Mouse (Mus musculus) thymus, adult 18-20 months (tissue): ENCODE data around the gene Smim14.

Experiments used
- DNase-seq, 2 experiments: peaks; one replicate each; pipeline ENCODE4 v3.0.0; 2022; ENCODE audit warnings: mixed read lengths in 2 of 2

The Smim14 gene

DNA sequence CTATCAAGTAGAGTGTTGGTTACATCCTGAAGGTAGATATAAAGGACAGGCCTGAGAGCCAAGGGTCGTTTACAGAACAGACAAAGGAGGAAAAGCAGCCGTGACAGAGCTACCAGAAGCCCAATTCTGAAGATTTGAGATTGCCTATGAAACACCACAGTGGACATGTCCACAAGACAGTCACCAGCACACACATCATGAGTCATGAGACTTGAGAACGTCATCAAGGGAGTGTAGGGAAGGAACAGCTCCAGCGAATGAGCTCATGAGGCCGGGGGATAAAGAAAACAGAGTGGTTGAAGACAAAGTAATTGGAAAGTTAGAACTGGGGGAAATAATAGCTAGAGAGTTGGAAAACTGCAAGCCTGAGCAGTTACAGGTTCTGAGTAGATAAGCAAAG is 79.1 kb downstream of the Smim14 start:
- no peak for DNase-seq

DNA sequence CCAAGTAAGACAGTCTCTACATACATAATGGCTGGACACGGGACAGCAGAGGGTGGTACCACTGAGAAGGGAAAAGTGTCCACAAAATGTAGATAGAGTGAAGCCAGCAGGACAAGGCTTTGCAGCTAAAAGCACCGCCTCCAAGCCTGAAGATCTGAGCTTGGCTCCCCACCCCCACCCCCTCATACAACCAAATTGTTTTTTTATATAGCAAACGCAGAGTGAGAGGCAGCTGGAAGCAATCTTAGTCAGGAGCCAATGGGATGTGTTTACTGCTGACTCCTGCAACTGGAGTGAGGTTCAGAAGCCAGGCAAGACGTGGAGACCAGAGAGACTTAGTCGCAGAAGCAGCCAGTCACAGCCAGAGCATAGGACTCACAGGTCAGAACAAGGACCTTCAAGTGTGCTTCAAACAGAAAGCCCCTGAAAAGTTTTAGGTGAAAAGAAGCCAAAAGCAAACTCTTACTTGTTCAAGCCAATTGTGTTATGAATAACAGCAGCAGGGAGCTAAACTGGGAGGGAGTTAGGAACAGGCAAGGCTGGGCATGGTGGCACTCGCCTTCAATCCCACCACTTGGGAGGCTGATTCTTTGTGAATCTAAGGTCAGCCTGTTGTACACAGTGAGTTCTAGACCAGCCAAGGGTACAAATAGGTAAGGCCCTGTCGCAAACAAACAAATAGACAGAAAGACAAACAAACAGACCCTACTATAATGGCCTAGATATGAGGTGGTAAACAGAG is 79.7 kb downstream of the Smim14 start:
- no peak for DNase-seq

DNA sequence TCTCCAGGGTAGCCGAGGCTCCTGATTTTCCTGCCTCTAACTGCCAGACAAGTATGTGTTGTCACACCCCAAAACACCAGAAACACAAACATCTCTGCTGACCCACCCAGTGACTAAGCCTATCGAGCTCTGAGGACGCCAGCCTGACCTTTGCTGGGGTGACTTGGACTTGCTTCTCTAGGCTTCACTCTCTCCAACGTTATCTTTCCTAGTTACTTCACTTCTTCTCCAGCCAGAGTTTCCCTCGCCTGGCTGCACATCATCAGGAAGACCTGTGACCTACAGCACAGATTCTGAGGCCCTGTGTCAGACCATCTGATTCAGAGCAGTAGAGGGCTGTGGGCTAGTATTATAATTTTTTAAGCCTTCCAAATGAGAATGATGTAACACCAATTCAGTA is 82.2 kb downstream of the Smim14 start:
- DNase-seq = no peak

DNA sequence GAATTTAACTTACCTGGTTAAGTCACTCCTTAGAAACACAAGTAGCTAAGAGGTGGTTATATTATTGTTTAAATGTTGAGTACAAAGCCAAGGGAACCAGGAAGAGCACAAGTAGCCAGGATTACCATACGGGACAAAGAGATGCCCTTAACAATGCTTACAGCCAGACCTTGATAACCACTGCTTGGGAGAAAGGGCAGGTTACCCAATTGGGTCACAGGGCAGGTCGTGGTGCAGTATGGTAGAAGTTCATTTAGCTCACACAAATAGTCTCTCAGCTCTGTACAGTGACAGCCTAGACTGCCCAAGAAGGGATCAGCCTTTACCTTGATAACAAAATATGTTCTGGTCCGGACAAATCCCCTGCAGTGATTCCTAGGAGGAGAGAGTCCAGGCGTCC is 88.0 kb downstream of the Smim14 start:
- DNase-seq = no peak

DNA sequence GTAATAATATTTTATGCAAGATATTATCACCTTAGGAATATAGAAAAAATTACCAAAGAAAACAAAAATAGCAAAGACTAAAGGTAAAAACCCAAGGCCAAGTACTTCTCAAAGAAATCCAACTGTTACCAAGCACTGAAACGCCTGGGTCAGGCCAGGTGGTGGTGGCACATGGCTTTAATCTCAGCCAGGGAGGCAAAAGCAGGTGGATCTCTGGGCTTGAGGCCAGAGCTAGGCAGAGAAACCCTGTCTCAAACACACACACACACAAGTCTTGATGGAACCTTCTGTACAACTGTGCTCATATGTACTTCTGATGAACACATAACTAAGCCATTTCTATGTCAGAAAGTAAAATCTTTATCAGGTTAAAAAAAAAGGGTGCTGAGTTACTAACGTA is 89.2 kb downstream of the Smim14 start:
- DNase-seq = no peak

DNA sequence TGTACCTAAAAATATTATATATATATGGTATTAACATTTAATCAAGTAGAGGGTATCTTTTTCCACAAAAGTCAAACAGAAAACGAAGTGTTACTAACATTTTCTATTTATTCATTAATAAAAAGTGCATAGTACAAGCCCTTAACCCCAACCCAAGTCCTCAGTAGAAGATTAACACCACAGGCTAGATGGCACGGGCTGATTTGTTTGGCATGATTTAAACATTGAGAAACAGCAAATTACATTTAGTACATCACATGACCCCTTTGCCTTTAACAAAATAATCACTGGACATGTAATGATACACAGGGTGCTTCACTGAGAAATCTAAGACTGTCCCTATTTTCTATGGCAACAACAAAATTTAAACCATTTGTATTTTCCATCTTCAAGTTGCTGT is 90.2 kb downstream of the Smim14 start:
- DNase-seq = no peak

DNA sequence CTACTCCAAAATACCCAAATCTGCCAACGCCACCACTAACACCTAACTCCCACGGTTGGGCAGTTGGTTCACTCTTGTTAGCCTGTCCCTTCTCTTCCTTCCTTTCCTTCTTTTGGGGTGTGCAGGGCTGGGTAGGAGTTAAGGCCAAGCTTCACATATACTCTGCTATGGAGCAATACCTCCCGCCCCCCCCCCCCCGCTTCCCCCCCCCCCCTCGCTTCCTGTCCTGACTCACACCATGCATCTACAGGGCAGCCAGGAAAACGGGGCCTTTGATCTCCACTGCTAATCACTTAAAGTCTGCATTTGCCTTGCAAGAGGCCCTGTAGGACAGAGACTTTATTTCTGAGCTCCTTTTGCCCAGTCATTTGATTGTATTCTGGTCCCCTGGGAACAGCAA is 92.0 kb downstream of the Smim14 start:
- DNase-seq = no peak

DNA sequence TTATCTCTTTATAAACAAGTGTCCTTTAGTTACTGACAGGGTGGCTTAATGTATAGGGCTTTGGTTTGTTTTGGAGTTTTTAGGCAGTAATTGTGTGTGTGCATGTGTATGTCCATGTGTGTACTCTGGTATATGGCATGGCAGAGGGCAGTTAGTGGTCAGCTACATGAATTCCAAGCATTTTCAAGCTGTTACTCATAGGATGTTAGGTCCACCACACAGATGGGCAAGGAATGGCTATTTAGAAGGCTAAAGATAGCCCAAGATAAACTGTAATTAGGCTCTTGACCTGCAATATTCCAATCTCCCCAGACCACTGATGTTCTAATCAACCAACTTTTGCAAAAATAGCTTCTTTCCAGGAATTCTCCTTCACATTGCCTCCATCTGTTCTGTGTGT is 98.9 kb downstream of the Smim14 start:
- DNase-seq = no peak

DNA sequence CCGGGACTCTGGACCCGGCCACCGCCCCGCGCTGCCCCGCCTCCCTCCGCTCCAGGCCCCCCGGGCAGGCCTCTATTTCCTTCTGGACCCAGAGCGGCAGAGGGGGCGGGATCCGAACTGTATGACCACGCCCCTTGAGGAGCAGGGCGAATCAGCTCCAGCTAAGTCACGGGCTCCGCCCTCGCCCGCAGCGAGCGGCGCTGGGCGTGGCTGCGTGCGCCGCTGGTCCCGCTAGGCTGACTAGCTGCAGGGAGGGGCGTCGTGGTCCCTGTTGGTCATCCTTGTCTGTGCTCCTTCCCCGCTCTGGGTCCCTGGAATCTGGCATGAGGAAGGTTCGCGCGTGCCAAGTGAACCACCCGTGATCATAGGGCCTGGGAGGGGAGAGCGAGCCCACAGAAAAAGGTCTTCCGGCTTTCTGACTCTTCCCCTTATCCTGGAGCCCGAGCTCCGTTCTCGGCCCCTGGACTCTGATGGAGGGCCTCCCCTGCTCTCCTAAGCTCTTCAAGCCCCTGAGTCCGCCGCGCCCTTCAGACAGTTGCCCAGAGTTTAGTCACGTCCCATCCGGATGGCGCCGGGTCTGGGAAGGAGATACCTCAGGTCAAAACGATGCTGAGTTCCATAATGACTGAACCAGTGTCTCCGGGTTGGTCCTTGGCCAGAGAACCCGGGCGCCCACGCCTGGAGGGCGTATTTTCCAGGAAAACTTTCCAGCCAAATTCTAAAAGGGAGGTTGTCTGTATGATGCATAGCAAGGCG is 101.0 kb downstream of the Smim14 start, which contains the start of gene Ugdh:
Gene Ugdh, minus strand, starts transcription at position 144 of the 756 bp plus-strand sequence.
- peak; percentile 93 to 98 for DNase-seq

DNA sequence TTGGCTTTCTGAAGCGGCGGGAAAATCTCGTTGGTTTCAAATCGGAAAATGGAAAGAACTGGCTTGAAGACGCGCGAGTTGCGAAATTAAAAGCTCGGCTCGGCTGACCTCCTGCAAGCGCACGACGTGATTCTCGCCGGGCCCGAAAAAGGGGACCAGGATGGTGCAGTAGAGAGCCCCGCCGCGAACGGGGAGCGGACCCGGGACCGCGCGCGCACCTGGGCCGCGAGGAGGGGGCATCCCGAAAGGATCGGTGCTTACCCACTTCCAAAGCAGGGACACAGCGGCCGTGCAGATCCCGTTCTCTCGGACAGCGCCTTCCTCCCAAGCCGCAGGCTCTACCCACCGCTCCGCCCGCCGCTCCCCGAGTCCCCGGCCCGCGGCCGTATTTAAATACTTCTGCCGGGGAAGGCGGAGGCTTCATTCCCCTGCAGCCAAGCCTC is 101.6 kb downstream of the Smim14 start:
- DNase-seq = no peak

DNA sequence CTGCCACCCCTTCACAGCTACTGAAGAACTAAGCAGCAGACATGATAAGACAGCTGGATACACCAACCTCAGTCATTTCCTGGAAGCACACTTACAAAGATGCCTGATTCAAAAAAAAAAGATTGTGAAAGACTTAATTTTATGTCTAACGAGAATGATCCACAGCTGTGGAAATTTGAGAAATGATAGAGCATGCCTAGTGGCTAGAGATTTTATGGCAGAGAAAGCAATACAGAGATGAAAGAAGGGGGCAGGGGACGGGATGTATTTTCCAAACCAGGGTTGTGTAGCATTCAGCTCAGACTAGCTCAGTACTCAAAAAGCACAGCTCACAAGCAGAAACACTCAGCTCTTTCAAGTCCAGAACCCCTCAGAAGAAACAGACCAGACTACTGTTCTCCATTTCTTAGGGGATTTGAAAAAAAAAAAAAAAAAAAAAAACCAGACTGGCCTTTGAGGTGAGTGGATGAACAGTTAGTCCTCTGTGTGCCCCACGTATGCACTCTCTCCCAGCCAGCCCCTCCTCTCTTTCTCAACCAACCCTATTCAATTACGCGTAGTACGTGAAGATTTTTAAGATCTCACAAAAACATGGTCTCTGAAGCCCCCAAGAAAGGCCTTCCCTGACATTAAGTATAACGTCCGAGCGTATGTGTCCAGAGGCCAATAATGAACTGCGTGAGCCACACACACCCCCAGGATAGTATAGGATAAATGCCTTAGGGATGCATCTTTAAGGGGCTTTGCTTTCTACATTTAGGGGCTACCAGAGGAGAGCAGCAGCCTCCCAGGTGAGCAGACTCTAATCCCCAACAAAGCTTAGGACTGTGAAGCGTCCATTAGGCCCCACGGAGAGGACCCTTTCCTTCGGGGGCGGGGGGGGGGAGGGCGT is 102.3 kb downstream of the Smim14 start:
- DNase-seq = no peak

DNA sequence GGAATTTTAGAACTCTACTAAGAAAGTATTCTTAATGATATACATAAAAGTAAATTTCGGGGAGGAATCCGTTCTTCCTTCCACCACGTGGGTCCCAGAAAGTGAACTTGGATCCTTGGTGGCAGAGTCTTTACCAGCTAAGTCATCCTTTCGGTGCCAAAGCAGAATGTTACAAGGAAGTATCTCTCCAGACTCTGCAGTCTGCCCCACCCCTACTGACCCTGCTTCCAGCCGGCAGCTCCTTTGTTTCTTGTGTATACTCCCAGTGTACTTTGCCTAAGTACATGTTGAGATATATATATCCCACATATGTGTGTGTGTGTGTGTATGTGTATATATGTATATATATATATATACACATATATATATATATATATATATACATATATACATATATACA is 107.5 kb downstream of the Smim14 start:
- no peak for DNase-seq

DNA sequence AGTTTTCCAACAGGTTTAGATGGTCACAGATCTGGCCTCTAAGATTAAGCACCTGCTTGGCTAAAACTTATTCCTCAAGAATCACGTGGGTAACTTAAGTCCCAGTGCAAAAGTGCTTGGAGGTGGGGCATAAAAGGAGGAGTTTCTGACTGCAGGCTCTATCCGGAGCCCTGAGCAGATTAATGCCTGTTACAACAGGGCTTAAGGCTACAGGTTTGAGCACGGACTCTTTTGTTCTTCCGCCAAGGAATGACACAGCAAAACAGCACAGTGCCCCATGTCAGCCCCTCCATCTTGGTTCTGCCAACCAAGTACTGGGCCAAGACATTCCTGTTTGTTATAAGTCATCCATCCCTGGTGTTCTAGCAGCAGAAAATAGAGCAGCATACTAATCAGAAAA is 108.7 kb downstream of the Smim14 start:
- no peak for DNase-seq

DNA sequence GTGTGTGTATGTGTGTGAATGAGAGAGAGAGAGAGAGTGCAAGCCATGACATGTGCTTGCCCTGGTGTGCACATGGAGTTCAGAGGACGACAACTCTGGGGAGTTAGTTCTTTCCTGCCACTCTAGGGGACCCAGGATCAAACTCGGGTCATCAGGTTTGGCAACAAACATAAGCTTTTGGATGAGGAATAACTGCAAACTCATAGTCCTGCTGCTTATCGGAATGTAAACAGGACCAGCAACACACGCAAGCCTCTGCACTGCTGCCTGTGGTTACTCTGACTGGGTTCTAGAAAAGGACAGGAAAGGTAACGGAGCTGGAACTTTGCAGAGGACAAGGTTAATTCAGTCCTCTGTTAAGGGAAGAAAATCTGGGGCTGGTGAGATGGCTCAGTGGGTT is 111.7 kb downstream of the Smim14 start:
- no peak for DNase-seq

DNA sequence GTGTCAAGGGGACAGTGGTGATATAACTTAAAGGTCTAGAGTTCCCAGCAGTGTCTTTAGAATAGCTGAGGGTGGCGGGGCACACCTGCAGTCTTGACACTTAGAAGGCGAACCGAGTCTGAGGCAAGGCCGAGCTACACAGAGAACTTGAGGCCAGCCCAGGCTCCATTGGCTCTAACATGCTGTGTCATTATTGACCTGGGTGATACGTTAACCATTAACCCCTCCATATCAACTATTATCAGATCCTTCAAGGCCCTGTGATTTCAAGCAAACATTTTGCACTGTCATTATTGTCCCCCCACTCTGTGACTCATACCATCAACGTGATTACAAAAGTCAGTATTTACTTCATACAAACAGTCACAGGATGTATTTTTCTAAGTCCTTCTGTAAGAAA is 112.8 kb downstream of the Smim14 start:
- DNase-seq = no peak

DNA sequence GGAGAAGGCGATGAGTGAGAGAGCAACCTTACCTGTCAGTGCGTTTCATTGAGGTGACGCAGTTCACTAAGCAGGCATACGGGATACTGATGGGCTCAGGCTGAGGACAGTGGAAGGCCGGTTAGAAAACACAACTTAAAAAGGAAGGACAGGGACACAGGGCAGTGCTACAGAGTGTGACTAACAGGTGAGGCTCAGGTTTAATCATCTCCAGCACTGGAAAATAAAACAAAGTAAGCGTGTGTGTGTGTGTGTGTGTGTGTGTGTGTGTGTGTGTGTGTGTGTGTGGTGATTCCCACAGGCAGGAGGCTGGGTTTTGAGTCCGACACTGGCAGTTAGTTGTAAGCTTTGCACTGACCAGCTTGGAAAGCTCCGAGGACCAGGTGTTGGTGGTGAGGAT is 114.2 kb downstream of the Smim14 start:
- no peak for DNase-seq

DNA sequence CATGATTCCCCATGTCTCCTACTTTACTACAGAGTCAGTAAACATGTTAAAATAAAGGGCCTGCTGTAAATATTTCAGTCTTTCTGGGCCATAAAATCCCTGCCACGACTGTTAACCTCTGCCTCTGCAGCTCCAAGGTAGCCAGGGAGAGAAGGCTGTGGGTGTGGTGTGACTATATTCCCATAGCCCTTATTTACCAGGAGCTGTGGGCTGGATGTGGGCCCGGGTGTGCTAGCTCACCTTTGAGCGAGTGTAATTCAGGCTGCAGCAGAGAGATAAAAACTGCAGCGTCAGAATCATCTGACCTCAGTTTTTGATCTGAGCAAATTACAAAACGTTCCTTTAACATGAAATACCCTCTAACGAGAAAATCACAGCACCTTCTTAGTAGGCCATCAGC is 116.2 kb downstream of the Smim14 start:
- DNase-seq = no peak

DNA sequence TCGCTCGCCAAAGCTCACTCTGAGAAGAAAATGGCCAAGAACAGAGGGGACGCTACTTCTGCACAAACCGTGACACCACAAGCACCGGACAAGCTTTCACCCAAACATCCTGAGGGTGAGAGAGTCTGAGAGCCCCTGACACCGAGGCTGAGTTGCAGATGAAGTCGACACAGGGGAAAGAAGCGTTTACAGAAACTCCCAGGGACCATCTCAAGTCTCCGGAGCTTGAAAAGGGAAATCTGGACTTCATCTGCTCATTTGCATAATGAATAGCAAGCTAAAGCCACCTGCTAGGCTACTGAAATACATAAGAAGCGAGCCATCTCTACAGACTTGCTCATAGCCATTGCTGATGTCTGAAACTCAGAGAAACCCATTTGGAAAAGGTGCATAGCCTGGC is 117.8 kb downstream of the Smim14 start:
- DNase-seq = no peak

DNA sequence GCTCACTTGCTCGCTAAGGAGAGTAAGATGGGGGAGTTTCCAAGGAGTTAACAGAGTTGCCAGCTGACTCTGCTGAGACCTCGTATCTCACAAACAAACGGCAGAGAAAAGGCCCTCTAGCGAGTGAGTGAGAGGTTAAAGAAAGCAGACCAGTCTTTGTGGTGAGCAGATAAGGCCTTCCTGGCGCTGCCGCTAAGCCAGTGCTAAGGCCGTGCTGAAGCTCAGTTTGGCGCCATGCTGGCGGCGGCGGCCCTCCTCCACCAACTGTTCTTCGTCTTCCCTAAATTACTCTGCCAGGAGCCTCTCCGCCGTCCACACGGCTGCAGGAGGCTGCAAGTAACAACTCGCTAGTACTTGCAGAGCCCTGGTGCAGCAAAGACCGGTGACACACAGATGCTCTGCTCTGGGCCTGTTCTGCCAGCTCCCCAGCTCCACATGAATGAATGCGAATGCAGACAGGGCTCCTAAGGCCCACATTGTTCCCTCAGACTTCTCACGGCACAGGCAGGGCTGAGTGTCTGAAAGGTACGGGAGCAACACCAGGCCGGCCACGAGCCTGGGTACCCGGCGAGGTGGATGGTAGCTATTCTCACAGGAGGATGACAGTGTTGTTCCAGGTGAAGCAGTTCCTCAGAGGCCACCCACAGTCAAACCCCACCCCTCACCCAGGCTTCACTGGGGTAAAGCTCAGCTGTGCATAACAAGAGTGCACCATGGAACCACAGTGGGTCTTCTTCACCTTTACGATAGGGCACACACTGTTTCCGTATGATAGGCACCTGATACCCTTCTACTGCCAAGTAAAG is 121.1 kb downstream of the Smim14 start:
- DNase-seq = no peak

DNA sequence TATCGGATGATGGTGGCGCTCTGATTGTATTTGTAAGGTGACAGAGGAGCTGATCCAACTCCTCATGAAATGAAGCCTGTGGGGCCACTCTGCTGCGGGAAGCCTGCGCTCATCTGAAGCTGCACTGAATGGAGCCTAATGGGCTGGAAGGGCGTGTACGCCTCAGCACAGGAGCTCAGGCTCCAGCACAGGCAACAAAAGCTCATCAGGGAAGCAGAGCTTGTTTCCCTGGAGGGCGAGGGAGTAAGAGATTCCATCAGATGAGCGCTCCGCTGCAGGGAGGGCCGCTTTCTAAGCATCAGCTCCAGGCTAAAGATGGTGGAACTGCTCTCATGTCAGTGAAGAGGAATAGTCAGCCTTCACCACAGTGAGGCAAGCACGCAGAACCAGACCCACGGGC is 129.0 kb downstream of the Smim14 start:
- DNase-seq = no peak

DNA sequence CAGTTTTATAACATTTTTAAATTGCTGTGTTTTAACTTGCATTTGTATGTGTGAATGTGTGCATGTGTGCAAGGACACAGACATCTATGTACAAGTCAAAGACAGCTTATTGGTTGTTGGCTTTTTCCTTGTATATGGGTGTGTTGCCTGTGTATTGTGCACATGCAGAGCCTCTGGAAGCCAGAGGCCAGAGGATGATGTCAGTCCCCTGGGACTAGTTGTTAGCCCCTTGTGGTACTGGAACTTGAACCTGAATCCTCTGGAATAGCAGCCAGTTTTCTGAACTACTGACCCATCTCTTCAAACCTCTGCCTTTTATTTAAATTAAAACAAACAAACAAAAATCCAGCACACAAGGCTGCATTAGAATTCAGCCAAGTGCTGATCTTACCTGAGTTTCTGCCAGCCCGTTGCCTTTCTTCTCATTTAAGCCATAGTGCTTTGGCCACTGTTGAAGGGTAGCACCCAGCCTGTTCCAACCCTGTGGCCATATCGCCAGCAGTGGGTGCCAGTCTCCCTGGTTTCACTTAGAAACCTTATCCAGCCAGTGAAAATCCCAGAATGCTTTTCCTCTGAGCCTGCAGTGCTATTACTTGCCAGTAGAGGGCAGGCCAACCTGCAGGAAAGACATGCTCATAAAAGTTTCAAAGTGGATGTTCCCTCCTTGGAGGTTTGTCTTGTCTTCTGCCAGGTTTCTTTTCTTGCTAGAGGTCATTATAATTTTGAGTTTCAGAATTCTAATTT is 135.6 kb downstream of the Smim14 start:
- peak; percentile 19 to 66 for DNase-seq
